Mouse (Mus musculus) heart, postnatal 10 days (tissue): ENCODE results near the gene Wnt10a. TPM values are rescaled to one million over a fixed set of nuclear protein-coding genes. Genes with fewer than 3 reads are reported as not detected.
A peak's percentile ranks its signal among the peaks of the same experiment; 100 is the strongest.

ENCODE experiments used
- DNase-seq, 2 experiments: peaks; one replicate each; pipeline ENCODE4 v3.0.0; 2021
- intact Hi-C: fragments of 180-260 bp; cut with DNase I; formaldehyde crosslinking; loops from one replicate; pipeline ENCODE4 v1.15.1; 2025
- total RNA-seq, 2 experiments: library from RNA; stranded (reverse); gene quantifications; 2 replicates each; pipeline ENCODE4 v1.2.3; 2021

The Wnt10a gene
- total RNA-seq, result not detected

GRCm38 (mm10) chr1:74791249-74791648 is at the start of gene Wnt10a:
Wnt10a (plus strand) TSS chr1:74791516.
- no peak for DNase-seq
- intact Hi-C loops, result no loop called here

GRCm38 (mm10) chr1:74747335-74747734 is 44.0 kb upstream of the Wnt10a start:
- DNase-seq, result no peak
- intact Hi-C loops, result no loop called here

GRCm38 (mm10) chr1:74748643-74749271 is 42.6 kb upstream of the Wnt10a start, which contains the start of gene Prkag3:
Prkag3 (minus strand) TSS chr1:74749221.
- intact Hi-C loops, result no loop called here

GRCm38 (mm10) chr1:74749301-74749700 is 42.0 kb upstream of the Wnt10a start:
- intact Hi-C loops, result no loop called here
- DNase-seq, result peak; percentile 85 to 86

More at GRCm38 (mm10) chr1:74748643-74749271, 42.6 kb upstream of the Wnt10a start, which contains the start of gene Prkag3:
- peak; percentile 83 to 89 for DNase-seq

- DNase-seq, result peak in 1 of 2 experiments; percentile 34
- intact Hi-C loops, result no loop called here
Measured at GRCm38 (mm10) chr1:74750683-74751082, 40.6 kb upstream of the Wnt10a start.

- intact Hi-C loops, result no loop called here
- no peak for DNase-seq
Measured at GRCm38 (mm10) chr1:74752150-74752549, 39.2 kb upstream of the Wnt10a start.

- intact Hi-C loops, result no loop called here
- DNase-seq, result no peak
Measured at GRCm38 (mm10) chr1:74752833-74753232, 38.5 kb upstream of the Wnt10a start.

GRCm38 (mm10) chr1:74753266-74753974 is 37.9 kb upstream of the Wnt10a start:
- intact Hi-C loops, result no loop called here
- no peak for DNase-seq

GRCm38 (mm10) chr1:74754175-74754785 is 37.0 kb upstream of the Wnt10a start:
- intact Hi-C loops, result no loop called here
- no peak for DNase-seq

- intact Hi-C loops, result loop anchor here (1.0 to 5.0 kb wide), 2 partner anchors 115 to 297 kb away; no protein-coding TSS in a partner anchor
- peak; percentile 72 to 75 for DNase-seq
Measured at GRCm38 (mm10) chr1:74759773-74760172, 31.5 kb upstream of the Wnt10a start.

GRCm38 (mm10) chr1:74763081-74763480 is 28.2 kb upstream of the Wnt10a start:
- intact Hi-C loops, result loop anchor here (1.0 kb wide), 1 partner anchor 45 kb away; no protein-coding TSS in a partner anchor

GRCm38 (mm10) chr1:74770727-74771466 is 20.4 kb upstream of the Wnt10a start:
- intact Hi-C loops, result no loop called here

More at GRCm38 (mm10) chr1:74763081-74763480, 28.2 kb upstream of the Wnt10a start:
- DNase-seq, result peak; percentile 71 to 85

GRCm38 (mm10) chr1:74771467-74771844 is 19.9 kb upstream of the Wnt10a start:
- intact Hi-C loops, result no loop called here
- no peak for DNase-seq

More at GRCm38 (mm10) chr1:74770727-74771466, 20.4 kb upstream of the Wnt10a start:
- DNase-seq, result no peak

GRCm38 (mm10) chr1:74771845-74771930 is 19.6 kb upstream of the Wnt10a start, which contains the start of gene Wnt6:
Wnt6 (plus strand) TSS chr1:74771892.
- no peak for DNase-seq
- intact Hi-C loops, result no loop called here

- intact Hi-C loops, result no loop called here
- no peak for DNase-seq
Measured at GRCm38 (mm10) chr1:74771931-74772620, 19.2 kb upstream of the Wnt10a start.

GRCm38 (mm10) chr1:74773136-74773535 is 18.2 kb upstream of the Wnt10a start:
- intact Hi-C loops, result no loop called here
- DNase-seq, result peak; percentile 85 to 89

- no peak for DNase-seq
- intact Hi-C loops, result no loop called here
Measured at GRCm38 (mm10) chr1:74774062-74774461, 17.3 kb upstream of the Wnt10a start.

- intact Hi-C loops, result no loop called here
- no peak for DNase-seq
Measured at GRCm38 (mm10) chr1:74775816-74776215, 15.5 kb upstream of the Wnt10a start.

- intact Hi-C loops, result no loop called here
- DNase-seq, result no peak
Measured at GRCm38 (mm10) chr1:74778934-74779486, 12.3 kb upstream of the Wnt10a start.

GRCm38 (mm10) chr1:74782045-74782444 is 9.3 kb upstream of the Wnt10a start:
- DNase-seq, result no peak
- intact Hi-C loops, result no loop called here
